Comparison of ENCODE assay signal across 13 mouse cellular contexts in the genomic region with DNA sequence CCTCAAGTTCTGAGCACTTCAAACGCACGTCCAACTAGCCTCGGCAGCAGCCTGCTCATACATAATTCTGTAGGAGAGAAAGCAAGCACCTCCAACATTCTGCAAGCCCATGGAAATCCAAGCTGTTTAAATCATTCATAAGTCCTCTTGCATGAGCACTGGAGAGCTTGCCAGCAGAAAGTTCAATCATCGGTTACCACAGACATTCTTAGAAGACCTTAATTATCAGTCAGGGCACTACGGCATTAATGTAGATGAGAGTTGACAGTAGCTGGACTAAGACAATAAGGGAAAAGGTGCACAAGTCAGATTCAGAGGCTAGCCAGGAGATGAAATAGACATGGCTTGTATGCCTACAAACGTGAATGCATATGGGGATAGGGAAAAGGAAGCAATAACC. TPM values are rescaled to one million over a fixed set of nuclear protein-coding genes. Genes with fewer than 3 reads are reported as not detected.
"Had no signal": no experiment of that assay in that cellular context is flagged by ENCODE, and none has a peak within 500 bp of the region (broad histone marks: within the 10 kb centered on the region; RNA-seq: fewer than 3 reads in every experiment).

No protein-coding gene starts in this region.

- DNase-seq: gastrocnemius, postnatal 14 days; gastrocnemius, postnatal 36 days; heart, adult 18-20 months; heart, postnatal 14 days; heart, postnatal 36 days; kidney, adult 11 months; kidney, adult 2 months; kidney, adult 9 months; kidney, postnatal 14 days; kidney, postnatal 36 days; liver; liver, embryonic 13.5 days had no signal

RNA-seq across cellular contexts. Expression of a gene that starts 42.5 kb away (rescaled TPM):
- total RNA-seq: heart, adult 18-20 months; heart, postnatal 36 days; hematopoietic stem cell, adult 5-6 weeks had no signal
